Mouse (Mus musculus): Measurements from ENCODE around the gene Als2cl. TPM values are rescaled to one million over a fixed set of nuclear protein-coding genes. Genes with fewer than 3 reads are reported as not detected.
A peak's percentile ranks its signal among the peaks of the same experiment; 100 is the strongest.

The Als2cl gene
- total RNA-seq, 1 experiment from 2014 or later, result 17.1 TPM

DNA sequence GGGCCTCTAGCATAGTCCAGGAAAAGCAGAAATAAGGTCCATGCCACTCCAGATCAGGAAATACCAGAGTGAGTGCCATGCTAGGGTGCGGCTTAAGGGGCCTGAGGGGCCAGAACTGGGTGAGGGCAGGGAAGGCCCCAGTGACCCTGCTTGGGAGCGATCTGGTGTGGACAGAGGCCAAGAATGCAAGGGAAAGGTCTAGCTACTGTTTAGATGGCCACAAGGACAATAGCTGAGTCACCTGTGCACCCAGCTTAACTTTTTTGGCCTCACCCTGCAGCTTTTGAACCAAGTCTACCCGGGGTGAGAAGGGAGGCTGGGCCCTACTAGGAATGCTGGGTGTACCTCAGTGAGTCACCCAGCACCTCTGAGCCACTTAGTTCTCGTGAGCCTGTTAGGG lies 1.1 kb downstream of the Als2cl start:
- peak; percentile 38 for DNase-seq

DNA sequence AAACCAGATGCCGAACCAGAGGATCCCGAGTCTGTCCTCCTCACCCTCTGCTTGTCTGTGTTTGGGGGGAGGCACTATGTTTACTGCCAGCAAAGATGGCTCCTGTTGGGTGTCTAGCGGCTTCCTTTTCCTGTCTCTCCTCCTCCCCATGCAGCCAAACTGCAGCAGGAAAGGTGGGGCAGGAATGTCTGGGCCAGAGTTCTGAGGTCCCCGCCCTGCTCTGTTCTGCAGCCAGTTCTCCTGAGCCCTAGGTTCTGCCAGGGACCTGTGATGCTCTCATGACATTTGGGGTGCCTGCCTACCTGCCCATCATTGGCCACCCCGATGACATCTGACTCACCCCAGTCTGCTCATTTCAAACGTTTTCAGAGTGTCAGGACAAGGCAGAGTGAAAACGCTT lies 2.3 kb downstream of the Als2cl start:
- DNase-seq, result peak; percentile 41

DNA sequence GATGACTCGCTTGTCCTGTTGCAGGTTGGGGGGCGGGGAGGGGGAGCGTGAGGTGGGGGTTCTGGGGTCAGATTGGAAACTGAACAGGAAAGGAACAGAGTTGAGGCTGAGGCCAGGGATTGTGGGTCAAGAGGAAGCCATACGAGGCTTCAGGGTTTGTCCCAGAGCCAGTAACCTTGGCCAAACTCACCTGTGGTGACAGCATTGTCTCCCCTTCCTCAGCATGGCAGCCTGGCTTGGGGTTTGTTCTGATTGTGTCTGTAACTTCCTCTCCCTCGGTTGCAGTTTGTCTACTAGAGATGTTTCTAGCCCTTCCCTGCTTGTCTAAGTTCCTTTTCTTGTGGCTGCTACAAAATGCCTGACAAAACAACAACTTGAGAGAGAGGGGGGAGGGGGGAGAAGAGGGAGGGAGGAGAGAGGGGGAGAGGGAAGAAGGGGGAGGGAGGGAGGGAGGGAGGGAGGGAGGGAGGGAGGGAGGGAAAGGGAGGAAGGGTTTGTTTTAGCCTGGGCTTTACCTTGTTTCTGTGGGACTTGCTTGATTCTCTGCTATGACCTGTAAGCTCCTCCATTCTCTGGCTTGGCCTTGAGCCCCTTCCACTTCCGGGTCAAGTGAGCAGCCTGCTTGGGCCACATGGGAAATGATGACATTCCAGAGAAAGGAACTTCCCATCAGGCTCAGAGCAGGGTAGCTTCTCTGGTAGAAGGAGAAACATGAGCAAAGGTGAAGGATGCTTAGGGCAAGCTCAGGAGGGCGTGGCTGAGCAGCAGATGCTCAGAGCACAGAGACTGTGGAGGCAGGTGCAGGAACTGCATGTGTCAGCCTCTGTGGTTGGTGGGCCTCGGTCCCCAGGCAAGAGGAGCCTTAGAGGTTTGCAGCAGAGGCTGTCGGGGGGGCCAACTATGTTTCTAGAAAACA lies 8.0 kb downstream of the Als2cl start:
- no peak for DNase-seq

DNA sequence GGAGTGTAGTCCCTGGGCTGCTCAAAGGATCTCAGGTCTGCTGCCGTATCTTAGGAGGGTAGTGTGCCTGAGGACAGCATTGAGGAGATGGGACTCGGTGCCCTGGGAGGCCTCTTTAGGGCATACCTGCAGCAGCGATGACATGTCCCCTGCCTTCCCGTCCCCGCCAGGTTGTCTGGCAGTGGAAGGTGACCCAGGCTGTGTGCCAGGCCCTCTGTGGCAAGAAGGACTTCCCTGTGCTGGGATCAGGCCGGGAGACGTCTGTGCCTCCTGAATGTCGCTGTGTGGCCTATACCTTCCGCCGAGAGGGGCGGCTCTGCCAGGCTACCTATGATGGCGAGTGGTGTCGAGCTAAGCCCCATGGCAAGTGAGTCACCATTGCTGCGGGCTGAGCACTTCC lies 9.3 kb downstream of the Als2cl start:
- no peak for DNase-seq

DNA sequence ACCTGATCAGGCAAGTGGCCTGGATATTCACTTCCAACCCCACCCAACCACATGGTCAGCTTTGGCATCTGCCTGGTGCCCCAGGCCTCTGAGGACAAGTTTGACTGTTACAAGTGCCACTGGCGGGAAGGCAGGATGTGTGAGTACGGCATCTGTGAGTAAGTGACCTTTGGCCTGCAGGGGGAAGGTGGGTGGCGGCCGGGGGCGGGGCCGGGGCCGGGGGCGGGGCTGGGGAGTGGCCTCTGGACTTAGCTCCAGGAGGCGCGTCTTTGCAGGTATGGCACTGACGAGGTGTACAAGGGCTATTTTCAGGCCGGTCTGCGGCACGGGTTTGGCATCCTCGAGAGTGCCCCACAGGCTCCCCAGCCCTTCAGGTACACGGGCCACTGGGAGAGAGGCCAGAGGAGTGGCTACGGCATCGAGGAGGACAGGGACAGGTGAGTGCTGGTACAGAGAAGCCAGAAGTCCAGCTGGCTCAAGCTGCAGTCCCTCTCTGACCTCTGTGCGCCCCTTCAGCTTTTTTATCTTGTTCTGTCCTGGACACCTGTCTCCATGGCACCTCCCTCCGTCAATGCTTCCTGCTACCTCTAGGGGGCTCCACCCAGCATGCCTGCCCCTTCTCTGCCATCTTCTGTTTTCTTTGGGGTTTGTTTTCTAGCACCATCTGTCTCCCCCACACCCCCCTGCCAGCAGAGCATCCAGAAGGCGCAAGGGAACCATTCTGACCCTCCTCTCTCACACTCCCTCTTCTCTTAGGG lies 10.5 kb downstream of the Als2cl start:
- no peak for DNase-seq

DNA sequence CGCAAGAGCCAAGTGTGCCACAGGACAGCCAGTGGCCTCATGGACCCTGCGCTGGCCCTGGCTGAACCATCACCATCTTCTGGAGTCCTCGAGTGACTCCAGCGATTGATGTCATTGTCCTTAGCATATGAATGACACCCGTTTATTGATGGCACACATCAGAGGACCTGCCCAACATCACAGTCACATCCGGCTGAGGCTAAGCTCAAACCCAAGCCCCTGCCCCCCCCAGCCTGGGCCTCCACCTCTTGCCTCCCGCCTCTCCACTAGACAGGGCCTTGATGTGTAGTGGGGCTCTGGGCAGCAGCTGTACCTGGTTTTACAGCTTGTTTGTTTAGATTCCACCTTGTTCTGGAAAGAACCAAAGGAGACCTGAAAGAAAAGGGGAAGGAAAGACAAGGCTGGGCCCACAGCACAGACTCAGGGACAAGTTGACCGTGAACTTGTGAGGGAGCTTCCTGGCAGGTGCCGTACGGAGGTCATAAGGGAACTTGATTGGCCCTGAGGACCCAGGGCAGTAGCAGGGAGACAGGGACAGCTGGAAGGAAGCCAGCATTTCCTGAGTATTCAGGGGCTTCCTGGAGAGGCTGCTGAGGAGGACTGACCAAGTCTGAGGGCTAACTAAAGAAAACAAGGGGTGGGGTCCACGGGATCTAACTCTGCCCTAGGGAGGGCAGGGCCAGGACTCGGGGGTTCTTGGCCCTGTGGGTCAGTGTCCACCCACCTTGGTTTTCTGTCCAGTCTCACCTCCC lies 11.6 kb downstream of the Als2cl start:
- no peak for DNase-seq

DNA sequence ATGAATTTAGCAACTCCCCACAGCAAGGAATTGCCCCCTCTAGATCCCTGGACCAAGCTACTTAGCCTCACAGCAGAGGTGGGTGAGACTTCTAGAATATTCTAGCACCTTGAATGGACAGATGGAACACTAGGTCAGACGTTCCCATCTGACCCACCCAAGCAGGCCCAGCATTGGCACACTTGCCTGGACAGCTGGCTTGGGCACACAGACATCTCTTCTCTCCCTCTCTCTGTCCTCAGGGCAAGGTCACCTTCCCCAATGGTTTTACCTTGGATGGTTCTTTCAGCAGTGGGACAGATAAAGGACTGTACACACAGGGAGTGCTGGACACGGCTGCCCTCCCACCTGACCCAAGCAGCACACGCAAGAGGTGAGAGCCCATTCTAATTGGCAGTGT lies 12.9 kb downstream of the Als2cl start:
- DNase-seq, result no peak

DNA sequence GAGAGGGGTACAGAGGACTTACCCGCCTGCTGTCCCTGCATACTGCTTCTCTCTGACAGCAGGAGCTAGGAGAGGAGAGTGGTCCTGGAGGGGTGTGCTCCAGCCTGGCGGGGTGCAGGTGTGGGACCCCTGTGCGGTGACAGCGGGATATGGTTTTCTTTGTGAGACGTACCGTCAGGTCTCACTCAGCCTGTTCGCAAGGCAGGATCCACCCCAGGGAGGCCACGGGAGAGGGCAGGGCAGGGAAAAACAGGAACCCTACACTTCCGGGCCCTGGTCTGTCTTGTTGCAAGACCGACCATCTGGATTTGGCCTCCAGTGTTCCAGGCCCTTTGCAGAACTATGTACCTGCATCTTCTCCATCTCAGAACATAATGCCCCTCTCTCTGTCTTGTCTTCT lies 13.8 kb downstream of the Als2cl start:
- DNase-seq, result no peak

DNA sequence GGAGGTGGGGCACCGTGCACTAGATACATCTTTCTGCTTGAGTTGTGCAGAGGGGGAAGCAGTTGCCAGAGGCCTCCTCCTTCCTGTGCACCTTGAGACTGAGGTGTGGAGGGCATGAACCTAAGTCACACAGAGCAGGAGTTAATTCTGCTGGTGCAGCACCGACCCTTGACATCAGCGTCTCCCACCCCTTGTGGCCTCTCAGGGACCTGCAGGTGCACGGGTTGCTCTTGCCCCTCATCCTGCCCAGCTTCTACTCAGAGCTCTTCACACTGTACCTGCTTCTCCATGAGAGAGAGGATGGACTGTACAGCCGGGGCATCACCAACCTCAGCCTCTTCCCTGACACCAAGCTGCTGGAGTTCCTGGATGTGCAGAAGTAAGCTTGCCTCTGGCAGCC lies 15.8 kb downstream of the Als2cl start:
- DNase-seq, result no peak

DNA sequence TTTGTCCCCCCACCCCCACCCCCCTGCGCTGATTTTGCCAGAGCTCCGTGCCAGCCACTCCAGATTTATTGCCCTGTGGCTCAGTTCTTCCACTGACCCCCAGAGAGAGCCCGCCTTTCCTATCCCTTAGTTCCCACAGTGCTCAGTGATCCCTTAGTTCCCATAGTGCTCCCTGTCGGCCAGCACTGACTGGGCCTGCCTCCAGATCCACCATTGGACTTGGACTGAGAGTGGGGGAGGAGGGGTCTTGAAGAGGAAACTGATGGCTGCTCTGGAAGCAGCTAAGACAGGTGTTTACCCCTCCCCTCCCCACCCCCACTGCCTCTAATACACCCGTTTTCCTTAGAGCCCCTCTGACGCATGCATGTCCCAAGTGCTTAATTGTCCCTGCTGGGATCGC lies 16.3 kb downstream of the Als2cl start:
- DNase-seq, result no peak

DNA sequence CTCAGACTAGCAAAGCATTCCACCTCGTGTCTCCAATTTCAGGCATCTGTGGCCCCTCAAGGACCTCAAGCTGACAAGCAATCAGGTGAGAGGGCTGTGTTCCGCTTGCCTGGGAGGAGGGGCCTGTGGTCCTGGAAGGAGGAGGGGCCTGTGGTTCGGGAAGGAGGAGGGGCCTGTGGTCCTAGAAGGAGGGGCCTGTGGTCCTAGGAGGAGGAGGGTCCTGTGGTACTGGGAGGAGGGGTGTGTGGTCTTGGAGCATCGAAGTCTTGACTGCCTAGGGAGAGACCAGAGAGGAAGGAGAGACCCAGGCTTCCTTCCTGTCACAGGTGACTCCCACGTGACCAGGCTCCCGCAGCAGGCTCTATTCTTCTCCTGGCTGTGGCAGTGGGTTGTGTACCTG lies 16.9 kb downstream of the Als2cl start:
- no peak for DNase-seq

DNA sequence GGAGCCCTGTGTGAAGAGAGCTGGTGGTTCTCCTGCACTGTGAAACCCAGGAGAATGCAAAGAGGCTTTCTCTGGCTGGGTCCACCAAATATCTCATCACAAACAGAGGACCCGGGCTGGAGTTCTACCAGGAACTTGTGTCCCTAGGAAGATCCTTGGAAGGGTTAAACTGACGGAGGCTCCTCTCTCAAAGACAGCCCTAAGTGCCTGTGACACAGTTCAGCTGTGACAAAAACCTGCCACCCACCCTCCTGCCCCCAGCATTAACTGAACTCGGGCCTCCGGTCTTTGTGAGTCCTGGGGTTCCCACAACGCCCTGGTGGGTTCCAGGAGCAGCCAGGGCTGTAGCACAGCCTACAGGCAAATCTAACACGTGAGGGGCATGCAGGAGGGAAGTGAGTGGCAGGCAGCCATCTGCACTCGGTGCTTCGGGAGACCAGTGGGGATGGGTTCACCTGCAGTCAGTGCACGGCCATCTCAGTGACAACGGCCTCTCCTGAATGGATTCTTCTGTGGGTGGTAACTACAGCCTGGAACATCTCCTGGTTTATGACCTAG lies 19.9 kb downstream of the Als2cl start:
- no peak for DNase-seq

DNA sequence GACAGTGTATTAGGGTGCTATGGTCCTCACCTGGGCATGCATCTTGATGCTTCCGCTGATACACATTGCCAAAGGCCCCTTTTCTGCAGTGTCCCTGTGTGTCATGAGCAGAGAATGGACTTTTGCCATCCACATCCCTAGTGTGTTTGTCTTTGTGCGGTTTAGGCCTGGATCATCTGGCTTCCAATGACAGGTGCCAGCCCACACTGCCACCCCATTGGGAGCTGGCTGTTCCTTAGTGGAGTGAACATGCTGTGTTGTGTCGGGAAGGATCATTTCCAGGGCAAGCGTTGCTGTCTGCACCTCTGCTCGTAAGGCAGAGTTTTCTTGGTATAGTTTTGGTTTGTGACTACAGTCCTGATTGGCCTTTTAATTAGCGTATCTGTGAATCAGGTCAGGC lies 21.5 kb downstream of the Als2cl start:
- no peak for DNase-seq

DNA sequence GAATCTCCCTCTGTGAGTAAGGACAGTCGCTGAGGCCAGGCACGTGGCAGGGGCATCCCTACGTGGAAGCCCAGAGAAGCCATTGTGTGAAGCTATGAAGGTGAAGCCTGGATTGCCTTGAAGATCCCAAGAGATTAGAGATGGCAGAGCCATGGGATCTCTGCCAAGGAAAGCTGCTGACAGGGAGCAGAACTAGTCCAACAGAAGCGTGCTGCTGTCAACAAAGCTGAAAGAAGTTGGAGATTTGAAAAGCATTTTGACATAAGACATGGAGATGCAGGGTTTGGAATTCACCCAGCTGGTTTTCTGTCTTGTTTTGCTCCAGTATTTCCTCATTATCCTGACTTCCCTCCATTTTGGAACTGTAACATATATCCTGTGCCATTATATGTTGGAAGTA lies 22.6 kb downstream of the Als2cl start:
- DNase-seq, result peak; percentile 42

DNA sequence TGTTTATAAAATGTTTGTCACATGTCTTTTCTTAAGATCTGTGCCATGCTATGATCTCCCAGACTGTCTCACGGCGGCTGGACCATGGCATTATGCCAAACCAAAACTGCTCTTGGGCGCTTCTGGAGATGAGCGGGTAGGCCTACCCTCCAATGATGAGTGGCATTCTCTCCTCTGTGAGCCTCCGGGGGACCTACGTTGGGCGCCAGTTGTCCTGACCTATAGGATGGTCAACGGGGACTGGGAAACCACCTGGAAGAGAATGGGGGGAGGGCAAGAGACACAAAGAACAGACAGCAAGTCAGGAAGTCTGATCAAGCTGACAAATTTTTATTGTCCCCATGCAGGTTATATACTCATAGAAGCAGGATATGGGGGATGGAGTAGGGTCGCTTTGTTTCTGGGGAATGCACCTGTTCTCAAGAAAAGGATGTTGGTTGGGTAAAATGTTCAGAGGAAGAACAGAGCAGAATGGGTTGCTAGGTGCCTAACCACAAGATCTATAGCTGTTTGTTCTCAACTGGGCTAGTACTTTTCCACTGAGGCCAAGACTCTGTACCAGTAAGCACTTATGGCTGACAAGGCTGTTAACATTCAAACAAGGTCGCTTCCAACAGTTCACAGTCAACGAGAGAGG lies 27.6 kb downstream of the Als2cl start:
- DNase-seq, result no peak

DNA sequence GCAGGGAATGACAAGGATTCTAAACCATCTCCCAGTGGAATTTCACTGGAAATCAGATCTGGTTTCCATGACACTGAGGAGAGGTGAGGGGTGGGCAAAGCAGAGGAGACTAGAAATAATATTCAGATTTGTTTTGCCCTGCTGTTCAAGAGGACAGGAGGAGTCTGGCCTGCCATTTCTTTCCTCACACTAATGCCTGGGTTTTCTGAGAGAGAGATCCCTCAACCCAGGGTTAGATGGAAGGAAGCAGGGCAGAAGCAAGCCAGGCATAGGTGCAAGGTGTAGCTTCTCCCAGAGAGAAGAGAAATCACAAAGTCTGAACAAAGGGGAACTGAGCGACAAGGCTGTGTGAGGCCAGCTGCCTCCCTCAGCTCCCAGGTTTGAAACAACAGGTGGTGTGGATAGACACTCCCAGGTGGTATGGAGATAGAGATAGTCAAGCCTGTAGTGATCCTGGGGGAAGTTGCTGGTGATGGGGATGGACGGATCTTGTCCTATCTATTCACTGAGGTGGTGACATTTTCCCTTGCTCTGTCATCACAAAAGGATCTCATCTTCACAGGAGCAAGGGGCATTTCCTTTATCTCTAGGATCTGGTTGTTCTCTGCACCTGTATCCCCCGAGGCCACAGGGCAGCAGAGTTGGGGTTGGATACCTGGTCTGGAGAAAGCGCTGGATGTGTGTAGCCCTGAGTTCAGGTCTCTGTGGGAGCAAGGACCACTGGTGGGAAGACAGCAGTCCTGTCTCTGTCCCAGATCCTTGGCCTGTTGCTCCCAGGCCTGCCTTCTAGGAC lies 28.4 kb downstream of the Als2cl start:
- no peak for DNase-seq

DNA sequence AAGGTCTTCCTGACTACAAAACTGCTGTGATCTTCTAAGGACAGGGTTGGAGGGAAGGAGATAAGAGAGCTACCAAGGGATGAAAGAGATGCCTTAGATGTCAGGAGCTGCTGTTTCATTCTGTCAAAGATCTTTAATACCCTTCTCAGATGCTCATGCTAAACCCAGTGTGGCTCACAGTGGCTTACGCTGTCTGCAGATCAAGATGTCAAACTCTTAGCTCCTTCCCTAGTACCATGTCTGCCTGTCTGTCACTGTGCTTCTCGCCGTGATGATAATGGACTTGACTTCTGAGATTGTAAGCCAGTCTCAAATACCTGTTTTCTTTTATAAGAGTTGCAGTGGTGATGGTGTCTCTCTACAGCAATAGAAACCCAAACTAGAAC lies 29.0 kb downstream of the Als2cl start:
- no peak for DNase-seq

DNA sequence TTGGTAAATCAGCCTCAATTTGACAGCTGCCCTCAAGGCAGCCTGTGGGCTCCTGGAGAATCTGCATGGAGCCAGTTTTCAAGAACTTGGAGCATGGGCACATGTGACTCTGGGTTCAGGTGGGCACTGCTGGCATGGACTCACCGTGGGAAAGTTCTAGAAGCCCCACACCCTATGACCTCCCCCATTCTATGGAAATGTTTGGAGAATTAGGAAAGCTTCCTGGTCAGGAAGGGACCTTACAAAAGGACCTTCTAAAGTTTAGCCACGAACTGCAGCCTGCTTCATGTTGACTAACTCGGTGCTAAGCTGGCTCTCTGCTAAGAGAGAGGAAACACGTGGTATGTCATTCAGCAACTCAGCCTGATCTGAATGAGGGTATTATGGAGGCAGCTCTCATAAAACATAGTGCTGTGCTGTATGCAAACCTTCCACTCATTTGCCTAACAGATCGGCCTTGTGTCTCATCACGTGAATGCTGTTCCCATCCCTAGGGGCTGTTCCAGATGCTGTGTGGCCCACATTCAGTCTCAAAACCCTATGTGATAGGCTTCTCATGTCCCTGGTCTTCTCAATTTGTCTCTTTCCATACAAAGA lies 29.8 kb downstream of the Als2cl start:
- no peak for DNase-seq

DNA sequence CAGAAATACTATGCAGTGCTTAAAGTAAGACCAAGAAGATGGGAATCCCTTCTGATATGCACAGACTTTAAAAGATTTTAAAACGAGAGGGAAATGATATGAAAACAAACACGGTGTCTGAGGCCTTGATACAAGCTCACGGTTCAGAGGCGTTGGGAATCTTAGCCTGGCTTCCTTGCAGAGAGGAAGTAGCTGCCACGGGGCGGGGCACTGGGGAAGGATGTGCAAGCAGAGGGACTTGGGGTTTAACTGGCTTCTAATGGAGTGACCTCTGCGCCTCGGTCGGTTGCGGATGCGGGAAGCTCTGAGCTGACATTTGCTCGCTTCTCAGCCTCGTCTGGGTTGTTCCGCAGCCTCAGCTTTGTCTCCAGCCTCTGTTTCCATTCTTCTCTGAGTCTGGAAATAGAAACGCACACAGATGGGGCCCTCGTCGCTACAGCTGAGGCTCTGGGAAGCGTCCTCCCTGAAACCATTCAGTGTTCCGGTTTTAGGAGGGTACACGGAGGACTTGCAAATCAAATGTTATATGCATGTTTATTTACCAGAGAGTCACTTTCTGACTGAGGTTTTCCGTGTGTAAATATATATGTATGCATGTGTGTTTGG lies 35.1 kb downstream of the Als2cl start:
- DNase-seq, result no peak

DNA sequence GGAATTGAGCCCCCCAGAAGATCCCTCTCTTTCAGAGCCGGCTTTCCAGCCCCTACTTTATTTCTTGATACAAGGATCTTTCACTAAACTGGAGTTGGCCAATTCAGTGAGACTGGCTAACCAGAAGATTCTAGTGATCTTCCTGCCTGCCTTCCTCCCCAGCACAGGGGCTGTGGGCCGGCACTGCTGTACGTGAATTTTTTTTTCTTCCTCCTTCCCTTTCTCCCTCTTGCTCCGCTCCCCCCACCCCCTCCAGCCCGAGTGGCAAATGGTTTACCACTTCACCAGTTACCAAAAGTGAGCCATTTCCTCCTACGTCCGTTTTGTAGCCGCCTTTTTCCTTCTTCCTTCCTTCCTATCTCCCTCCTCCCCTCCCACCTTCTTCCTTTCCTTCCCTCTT lies 35.8 kb downstream of the Als2cl start:
- no peak for DNase-seq
